Mouse (Mus musculus) embryonic fibroblast, embryonic 13.5 days (primary cell): ENCODE measurements at regions not wholly inside any gene's neighbourhood (a gene's known extent, or its start where the extent isn't known, plus 50 kb on each side); places are given as distances from the start of the nearest gene placed in this dataset.
A peak's percentile ranks its signal among the peaks of the same experiment; 100 is the strongest.

Experiments
- H3K27ac ChIP-seq: 2 replicates; pipeline ENCODE4 v1.5.1; 2012; ENCODE audit warnings: low read length, control low read depth, inconsistent platforms; ENCODE audit not compliant: insufficient read depth
- H3K4me1 ChIP-seq: 2 replicates; pipeline ENCODE4 v1.6.1; 2011; ENCODE audit warnings: low read length; ENCODE audit not compliant: control insufficient read depth, insufficient read depth
- H3K4me3 ChIP-seq: 2 replicates; pipeline ENCODE4 v1.5.1; 2011; ENCODE audit warnings: mild to moderate bottlenecking, control low read depth, low read length; ENCODE audit not compliant: insufficient read depth
- CTCF ChIP-seq: IDR thresholded peaks from 2 replicates; pipeline ENCODE4 v1.5.1; 2011; ENCODE audit warnings: mild to moderate bottlenecking, control low read depth, low read length, moderate library complexity, borderline replicate concordance; ENCODE audit not compliant: insufficient read depth
- POLR2A ChIP-seq: IDR thresholded peaks from 2 replicates; pipeline ENCODE4 v1.6.1; 2011; ENCODE audit warnings: low read depth, mild to moderate bottlenecking, control low read depth, low read length, moderate library complexity

GRCm38 (mm10) chr15:88418881-88419280, 181.2 kb upstream of the Zdhhc25 start:
- no peak overlapping the region for H3K4me3 ChIP-seq
- no peaks in the 10 kb centered on the region for H3K4me1 ChIP-seq
- no peak overlapping the region for H3K27ac ChIP-seq
- TF ChIP-seq POLR2A = no peak
- no peak for TF ChIP-seq CTCF

- Histone ChIP-seq H3K27ac (no peak overlapping the region), H3K4me3 (no peak overlapping the region), H3K4me1 (no peaks in the 10 kb centered on the region)
- TF ChIP-seq POLR2A (no peak), CTCF (no peak)
Observed at GRCm38 (mm10) chr15:88428441-88428840, 171.7 kb upstream of the Zdhhc25 start.

GRCm38 (mm10) chr15:88430941-88431340, 169.2 kb upstream of the Zdhhc25 start:
- TF ChIP-seq CTCF = no peak
- no peak for TF ChIP-seq POLR2A
- Histone ChIP-seq H3K4me1 (no peaks in the 10 kb centered on the region), H3K4me3 (no peak overlapping the region), H3K27ac (no peak overlapping the region)

- Histone ChIP-seq H3K27ac (no peak overlapping the region), H3K4me3 (no peak overlapping the region), H3K4me1 (no peaks in the 10 kb centered on the region)
- TF ChIP-seq POLR2A (no peak), CTCF (no peak)
Observed at GRCm38 (mm10) chr15:88448272-88448671, 151.8 kb upstream of the Zdhhc25 start.

GRCm38 (mm10) chr15:88451241-88451640, 148.9 kb upstream of the Zdhhc25 start:
- Histone ChIP-seq H3K27ac (no peak overlapping the region), H3K4me3 (no peak overlapping the region), H3K4me1 (no peaks in the 10 kb centered on the region)
- TF ChIP-seq CTCF (no peak), POLR2A (no peak)

GRCm38 (mm10) chr15:88468107-88468506, 132.0 kb upstream of the Zdhhc25 start:
- Histone ChIP-seq H3K4me3 (no peak overlapping the region), H3K27ac (no peak overlapping the region), H3K4me1 (no peaks in the 10 kb centered on the region)
- TF ChIP-seq POLR2A (no peak), CTCF (no peak)

GRCm38 (mm10) chr15:88468810-88469209, 131.3 kb upstream of the Zdhhc25 start:
- Histone ChIP-seq H3K4me1 (no peaks in the 10 kb centered on the region), H3K27ac (no peak overlapping the region), H3K4me3 (no peak overlapping the region)
- TF ChIP-seq CTCF = peak; percentile 68; the same call in 1 of the 2 replicates
- no peak for TF ChIP-seq POLR2A

- H3K4me3 ChIP-seq = no peak overlapping the region
- H3K4me1 ChIP-seq = no peaks in the 10 kb centered on the region
- TF ChIP-seq POLR2A = no peak
- TF ChIP-seq CTCF = no peak
- no peak overlapping the region for H3K27ac ChIP-seq
Observed at GRCm38 (mm10) chr15:88469508-88470455, 130.3 kb upstream of the Zdhhc25 start.

GRCm38 (mm10) chr15:88472351-88473100, 127.6 kb upstream of the Zdhhc25 start:
- H3K27ac ChIP-seq = no peak overlapping the region

GRCm38 (mm10) chr15:88473221-88473620, 126.9 kb upstream of the Zdhhc25 start:
- TF ChIP-seq CTCF (no peak), POLR2A (no peak)

More at GRCm38 (mm10) chr15:88472351-88473100, 127.6 kb upstream of the Zdhhc25 start:
- H3K4me3 ChIP-seq = no peak overlapping the region
- H3K4me1 ChIP-seq = no peaks in the 10 kb centered on the region
- TF ChIP-seq CTCF = no peak
- no peak for TF ChIP-seq POLR2A

GRCm38 (mm10) chr15:88483471-88483870, 116.6 kb upstream of the Zdhhc25 start:
- no peaks in the 10 kb centered on the region for H3K4me1 ChIP-seq
- H3K4me3 ChIP-seq = no peak overlapping the region
- H3K27ac ChIP-seq = no peak overlapping the region
- TF ChIP-seq POLR2A (no peak), CTCF (no peak)

More at GRCm38 (mm10) chr15:88473221-88473620, 126.9 kb upstream of the Zdhhc25 start:
- Histone ChIP-seq H3K4me3 (no peak overlapping the region), H3K4me1 (no peaks in the 10 kb centered on the region), H3K27ac (no peak overlapping the region)
